Mouse (Mus musculus): Measurements from ENCODE around the gene Usp37. TPM values are rescaled to one million over a fixed set of nuclear protein-coding genes. Genes with fewer than 3 reads are reported as not detected.
"Not testable (repeated sequence)": the region's sequence is repeated elsewhere in the genome, so short reads cannot be mapped to it uniquely, and the experiment has no call there.

Gene Usp37
- polyA plus RNA-seq, 1 experiment from 2014 or later = 32.2 TPM

DNA sequence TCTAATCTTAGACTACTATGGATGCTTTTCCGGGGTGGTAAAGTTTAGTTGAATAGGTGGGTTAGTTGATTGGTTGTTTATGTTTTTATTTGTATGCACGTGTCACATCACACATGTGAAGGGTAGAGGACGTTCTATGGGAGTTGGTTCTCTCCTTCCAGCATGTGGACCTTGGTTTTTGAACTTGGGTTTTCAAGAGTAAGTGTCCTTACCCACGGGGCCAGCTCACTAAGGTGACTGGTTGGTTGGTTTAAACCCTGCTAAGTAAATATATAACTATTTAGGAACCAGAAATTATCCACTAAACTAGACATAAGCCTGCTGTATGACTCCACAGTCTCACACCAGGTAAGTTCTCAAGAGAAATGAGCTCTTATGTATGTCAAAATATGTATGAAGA is 19.3 kb downstream of the Usp37 start:
- Histone ChIP-seq H3K27me3 (no peaks in the 10 kb centered on the region), H3K4me2 (replicated peaks) (no peak overlapping the region), H3K9me3 (no peaks in the 10 kb centered on the region), H3K4me3 (no peak overlapping the region), H3K9ac (replicated peaks) (no peak overlapping the region), H3K4me1 (no peaks in the 10 kb centered on the region), H3K27ac (replicated peaks) (no peak overlapping the region), H3K36me3 (peaks cover 85% of the 10 kb centered on the region)
- 95% methylated on average over 4 of the region's 4 CpGs for WGBS
- ATAC-seq (replicated peaks) = no peak

DNA sequence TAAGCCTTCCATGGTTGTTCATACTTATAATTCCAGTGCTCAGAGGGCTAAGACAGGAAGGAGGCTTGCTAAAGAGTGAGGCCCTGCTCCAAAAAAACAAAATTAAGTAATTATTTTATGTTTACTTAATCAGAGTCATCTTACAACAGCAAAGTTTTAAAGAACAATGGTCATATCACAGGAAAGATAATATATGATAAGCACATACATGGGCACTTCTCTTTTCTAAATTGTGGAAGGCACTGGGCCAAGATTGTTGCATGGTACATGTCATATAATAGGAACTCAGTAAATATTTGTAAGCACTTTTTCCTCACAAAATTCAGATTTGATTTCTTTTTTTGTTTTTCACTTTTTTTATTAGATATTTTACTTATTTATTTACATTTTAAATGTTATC is 24.2 kb downstream of the Usp37 start:
- H3K4me2 ChIP-seq (replicated peaks) = no peak overlapping the region
- no peak overlapping the region for H3K9ac ChIP-seq (replicated peaks)
- H3K4me3 ChIP-seq = no peak overlapping the region
- H3K4me1 ChIP-seq = no peaks in the 10 kb centered on the region
- H3K9me3 ChIP-seq = no peaks in the 10 kb centered on the region
- no peak for ATAC-seq (replicated peaks)
- H3K27ac ChIP-seq (replicated peaks) = no peak overlapping the region
- no peaks in the 10 kb centered on the region for H3K27me3 ChIP-seq
- peaks cover 63% of the 10 kb centered on the region for H3K36me3 ChIP-seq

DNA sequence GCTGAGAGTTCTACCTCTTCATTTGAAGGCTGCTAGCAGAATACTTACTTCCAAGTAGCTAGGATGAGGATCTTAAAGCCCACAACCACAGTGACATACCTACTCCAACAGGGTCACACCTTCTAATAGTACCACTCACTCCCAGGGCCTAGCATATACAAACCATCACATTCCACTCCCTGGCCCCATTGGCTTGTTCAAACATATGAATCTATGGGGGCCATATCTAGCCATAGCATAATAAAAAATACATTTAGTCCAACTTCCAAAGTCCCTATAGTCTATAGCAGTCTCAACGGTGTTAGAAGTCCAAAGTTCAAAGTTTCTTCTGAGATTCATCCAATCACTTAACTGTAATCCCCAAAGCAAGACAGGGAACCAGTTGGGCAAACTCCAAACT is 31.1 kb downstream of the Usp37 start:
- Histone ChIP-seq H3K4me1 (peaks cover 18% of the 10 kb centered on the region), H3K36me3 (peaks cover 12% of the 10 kb centered on the region; the same call in 1 of the 2 replicates)
- not testable (repeated sequence) for H3K4me2 ChIP-seq (replicated peaks); ATAC-seq (replicated peaks); H3K4me3 ChIP-seq; H3K27ac ChIP-seq (replicated peaks); H3K9ac ChIP-seq (replicated peaks); H3K9me3 ChIP-seq; H3K27me3 ChIP-seq
- 85% methylated on average over 1 of the region's 1 CpGs for WGBS

DNA sequence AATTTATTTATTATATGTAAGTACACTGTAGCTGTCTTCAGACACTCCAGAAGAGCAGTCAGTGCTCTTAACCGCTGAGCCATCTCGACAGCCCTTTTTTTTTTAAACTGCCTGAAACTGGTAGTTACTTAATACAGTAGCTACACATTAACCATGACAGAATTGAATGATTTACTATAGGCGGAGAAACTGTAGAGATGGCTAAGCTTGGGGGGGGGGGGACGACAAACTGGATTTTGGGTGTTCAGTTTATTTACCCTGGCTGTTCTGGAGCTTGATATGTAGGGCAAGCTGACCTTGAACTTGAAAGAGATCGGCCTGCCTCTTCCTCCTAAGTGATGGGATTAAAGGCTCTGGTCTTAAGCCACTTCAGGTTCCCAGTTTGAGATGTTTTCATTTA is 32.8 kb downstream of the Usp37 start:
- H3K36me3 ChIP-seq = peaks cover 6% of the 10 kb centered on the region; the same call in 1 of the 2 replicates
- H3K4me3 ChIP-seq = no peak overlapping the region
- H3K27me3 ChIP-seq = no peaks in the 10 kb centered on the region
- ATAC-seq (replicated peaks) = no peak
- H3K4me2 ChIP-seq (replicated peaks) = no peak overlapping the region
- no peak overlapping the region for H3K27ac ChIP-seq (replicated peaks)
- H3K9me3 ChIP-seq = no peaks in the 10 kb centered on the region
- no peak overlapping the region for H3K9ac ChIP-seq (replicated peaks)
- 98% methylated on average over 5 of the region's 5 CpGs for WGBS
- H3K4me1 ChIP-seq = peaks cover 31% of the 10 kb centered on the region

DNA sequence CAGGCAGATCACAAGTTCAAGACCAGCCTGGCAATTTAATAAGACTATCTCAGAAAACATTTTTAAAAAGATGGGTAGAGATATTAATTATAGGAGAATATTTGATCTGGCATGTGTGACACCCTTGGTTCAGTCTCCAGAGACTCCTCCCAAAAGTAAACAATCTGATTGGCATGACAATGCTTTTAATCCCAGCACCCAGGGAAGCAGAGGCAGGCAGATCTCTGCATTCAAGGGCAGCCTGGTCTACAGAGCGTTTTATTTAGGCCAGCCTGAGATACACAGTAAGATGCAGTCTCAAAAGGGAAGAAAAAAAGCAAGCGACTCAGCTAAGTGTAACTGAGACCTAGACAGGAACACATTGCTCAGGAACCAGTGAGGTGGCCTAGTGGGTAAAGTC is 36.3 kb downstream of the Usp37 start:
- peak overlapping the region; percentile 56; the same call in 1 of the 2 replicates for H3K4me3 ChIP-seq
- peak overlapping the region; percentile 71 for H3K4me2 ChIP-seq (replicated peaks)
- no peak overlapping the region for H3K9ac ChIP-seq (replicated peaks)
- H3K27me3 ChIP-seq = no peaks in the 10 kb centered on the region
- no peak for ATAC-seq (replicated peaks)
- H3K9me3 ChIP-seq = no peaks in the 10 kb centered on the region
- no peaks in the 10 kb centered on the region for H3K36me3 ChIP-seq
- no peak overlapping the region for H3K27ac ChIP-seq (replicated peaks)
- peaks cover 43% of the 10 kb centered on the region for H3K4me1 ChIP-seq
- WGBS = 98% methylated on average over 2 of the region's 2 CpGs

DNA sequence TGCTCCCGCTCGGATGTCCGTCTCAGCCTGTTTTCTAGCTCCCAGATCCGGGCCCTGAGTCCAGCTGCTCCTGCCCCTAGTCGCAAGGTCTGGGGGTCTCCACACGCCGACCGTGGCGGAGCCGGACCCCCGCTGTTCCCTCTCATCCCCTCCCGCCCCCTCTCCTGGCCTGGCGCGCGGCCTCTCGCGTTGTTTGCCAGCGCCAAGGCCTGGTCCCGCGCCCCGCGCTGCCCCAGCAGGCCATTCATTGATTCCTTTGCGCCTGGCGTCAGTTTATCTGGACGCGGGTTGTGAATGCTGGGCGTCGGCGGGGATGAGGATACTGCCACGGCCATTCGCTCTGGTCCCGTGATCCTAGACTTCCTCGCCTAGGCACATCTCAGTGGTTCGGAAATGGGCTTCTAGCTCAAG is 37.6 kb downstream of the Usp37 start:
- Histone ChIP-seq H3K36me3 (no peaks in the 10 kb centered on the region), H3K4me1 (peaks cover 43% of the 10 kb centered on the region), H3K4me2 (replicated peaks) (peak overlapping the region; percentile 71), H3K27me3 (no peaks in the 10 kb centered on the region), H3K4me3 (peak overlapping the region; percentile 56), H3K27ac (replicated peaks) (peak overlapping the region; percentile 71), H3K9me3 (no peaks in the 10 kb centered on the region), H3K9ac (replicated peaks) (peak overlapping the region; percentile 79)
- under 1% methylated on average over 33 of the region's 34 CpGs for WGBS
- no peak; the same call in 1 of the 2 replicates for ATAC-seq (replicated peaks)

DNA sequence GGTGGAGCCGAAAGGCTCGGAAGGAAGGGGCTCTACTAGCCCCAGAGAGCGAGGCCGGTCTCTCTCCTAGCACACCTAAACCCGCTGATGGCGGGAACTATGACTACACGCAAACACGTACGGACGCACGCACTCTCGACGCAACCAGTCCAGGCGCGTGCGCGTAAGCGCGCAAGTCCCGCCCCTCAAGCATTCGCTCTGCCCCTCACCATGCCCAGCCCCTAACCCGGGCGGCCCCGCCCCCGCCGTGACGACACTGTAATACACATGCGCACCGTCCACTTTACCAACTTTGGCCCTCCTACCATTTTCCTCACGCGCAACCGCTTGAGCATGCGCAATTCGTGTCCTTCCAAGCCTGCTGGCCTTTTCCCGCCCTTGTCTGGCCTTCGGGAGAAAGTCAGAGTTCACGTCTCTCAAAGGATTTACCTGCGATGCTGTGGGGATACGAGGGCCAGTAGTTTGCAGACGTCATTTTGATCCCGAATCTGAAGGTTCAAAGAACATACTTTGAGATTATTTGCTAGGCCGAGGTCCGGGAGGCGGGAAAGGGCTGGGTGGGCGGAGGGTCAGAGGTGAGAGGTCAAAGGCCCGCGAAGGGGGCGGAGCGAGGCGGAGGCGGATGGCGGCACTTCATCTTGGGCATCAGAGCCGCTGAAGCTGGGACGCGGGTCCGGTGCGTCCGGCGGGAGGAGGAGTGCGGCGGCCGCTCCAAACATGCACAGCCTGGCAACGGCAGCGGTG is 38.2 kb downstream of the Usp37 start, which contains the start of gene Cnot9:
Gene Cnot9 (plus strand): TSS at position 338 of the 744 bp plus-strand sequence.
- peak within 1 kb of the TSS; percentile 56 for H3K4me3 ChIP-seq
- H3K27ac ChIP-seq (replicated peaks) = peak within 1 kb of the TSS; percentile 73
- no peaks in the 10 kb centered on the region for H3K36me3 ChIP-seq
- H3K4me2 ChIP-seq (replicated peaks) = peak within 1 kb of the TSS; percentile 81
- no peaks in the 10 kb centered on the region for H3K9me3 ChIP-seq
- H3K4me1 ChIP-seq = peaks cover 43% of the 10 kb centered on the region
- WGBS = under 1% methylated on average over 60 of the region's 64 CpGs
- peak; percentile 100 for ATAC-seq (replicated peaks)
- peak within 1 kb of the TSS; percentile 79 for H3K9ac ChIP-seq (replicated peaks)
- H3K27me3 ChIP-seq = no peaks in the 10 kb centered on the region

DNA sequence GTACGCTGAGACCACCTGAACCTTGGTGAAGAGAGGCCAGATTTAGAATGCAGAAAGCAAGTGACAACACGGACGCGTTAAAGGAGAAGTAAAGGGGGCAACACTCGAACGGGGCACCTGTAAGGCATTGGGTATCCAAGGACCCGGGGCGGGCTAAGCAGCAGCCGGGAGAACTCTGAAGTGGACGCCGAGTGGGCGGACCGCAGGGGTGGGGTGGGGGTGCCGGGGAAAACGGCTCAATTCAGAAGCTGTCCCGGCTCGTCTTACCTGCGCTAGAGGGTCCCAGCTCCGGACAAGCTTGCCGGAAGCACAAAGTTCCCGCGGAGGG is 38.7 kb downstream of the Usp37 start:
- Histone ChIP-seq H3K9ac (replicated peaks) (peak overlapping the region; percentile 72), H3K36me3 (no peaks in the 10 kb centered on the region), H3K27me3 (no peaks in the 10 kb centered on the region), H3K4me2 (replicated peaks) (peak overlapping the region; percentile 81), H3K9me3 (no peaks in the 10 kb centered on the region), H3K4me3 (peak overlapping the region; percentile 56), H3K27ac (replicated peaks) (peak overlapping the region; percentile 73), H3K4me1 (peaks cover 43% of the 10 kb centered on the region)
- no peak for ATAC-seq (replicated peaks)
- WGBS = 0% methylated on average over 22 of the region's 22 CpGs

DNA sequence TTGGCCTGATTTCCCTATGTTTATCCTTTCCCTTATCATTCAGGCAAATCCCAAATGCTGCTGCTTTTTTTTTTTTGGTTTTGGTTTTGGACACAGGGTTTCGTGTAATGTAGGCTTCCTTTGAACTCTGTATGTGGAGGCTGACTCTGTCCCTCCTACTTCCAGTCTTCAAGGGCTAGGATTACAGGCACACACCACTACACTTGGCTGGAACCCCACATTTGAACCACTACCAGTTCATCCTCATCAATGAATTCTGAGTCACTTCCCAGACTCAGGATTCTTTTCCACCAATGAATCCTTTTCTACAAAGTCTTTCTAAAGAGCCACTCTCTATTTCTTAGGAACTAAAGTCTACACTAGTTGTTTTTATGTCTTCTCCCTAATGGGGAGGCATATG is 43.0 kb downstream of the Usp37 start:
- H3K4me3 ChIP-seq = no peak overlapping the region
- no peak for ATAC-seq (replicated peaks)
- peaks cover 2% of the 10 kb centered on the region; the same call in 1 of the 2 replicates for H3K36me3 ChIP-seq
- WGBS = 91% methylated on average over 1 of the region's 1 CpGs
- H3K27me3 ChIP-seq = no peaks in the 10 kb centered on the region
- H3K9ac ChIP-seq (replicated peaks) = no peak overlapping the region
- peaks cover 12% of the 10 kb centered on the region for H3K4me1 ChIP-seq
- no peak overlapping the region for H3K4me2 ChIP-seq (replicated peaks)
- H3K9me3 ChIP-seq = no peaks in the 10 kb centered on the region
- H3K27ac ChIP-seq (replicated peaks) = no peak overlapping the region

DNA sequence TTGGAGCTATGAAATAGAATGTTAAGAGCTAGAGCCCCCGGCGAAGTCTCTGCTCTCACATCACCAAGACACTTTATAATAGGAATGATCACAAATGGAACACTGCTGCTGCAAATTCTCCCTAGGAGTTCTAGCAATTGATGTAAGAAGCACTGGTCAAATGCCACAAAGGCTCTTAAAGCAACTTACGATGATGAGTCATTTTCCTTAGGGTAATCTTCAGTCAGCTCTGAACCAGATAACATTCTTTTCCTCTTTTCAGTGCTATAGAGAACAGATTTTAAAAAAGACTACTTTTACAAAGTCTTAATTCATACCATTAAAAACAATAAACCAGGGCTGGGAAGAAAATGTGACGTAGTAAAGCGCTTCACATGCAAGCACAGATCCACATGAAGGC is 58.3 kb downstream of the Usp37 start:
- Histone ChIP-seq H3K4me3 (no peak overlapping the region), H3K9me3 (no peaks in the 10 kb centered on the region), H3K4me1 (no peaks in the 10 kb centered on the region), H3K27me3 (no peaks in the 10 kb centered on the region), H3K36me3 (peaks cover 81% of the 10 kb centered on the region), H3K4me2 (replicated peaks) (no peak overlapping the region), H3K27ac (replicated peaks) (no peak overlapping the region), H3K9ac (replicated peaks) (no peak overlapping the region)
- 93% methylated on average over 5 of the region's 5 CpGs for WGBS
- no peak for ATAC-seq (replicated peaks)

DNA sequence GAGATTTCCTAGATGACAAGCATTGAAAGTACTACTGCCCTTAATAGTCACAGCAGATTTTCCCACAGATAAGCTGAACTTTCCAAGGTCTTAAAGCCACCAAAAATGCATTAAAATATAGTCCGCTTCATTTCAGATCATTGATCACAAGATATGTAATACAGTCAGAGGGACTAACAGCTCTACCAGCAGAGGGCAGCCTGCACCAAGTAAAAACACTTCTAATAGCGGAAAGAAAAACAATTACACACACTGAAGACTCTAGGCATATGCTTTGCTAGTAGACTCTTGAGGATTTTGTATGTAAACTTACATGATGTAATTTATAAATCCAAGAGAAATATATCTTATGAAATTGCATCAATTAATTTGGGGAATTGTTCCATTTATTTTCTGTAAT is 83.8 kb downstream of the Usp37 start:
- 75% methylated on average over 2 of the region's 2 CpGs for WGBS
- Histone ChIP-seq H3K9me3 (no peaks in the 10 kb centered on the region), H3K9ac (replicated peaks) (no peak overlapping the region), H3K27me3 (no peaks in the 10 kb centered on the region), H3K4me1 (no peaks in the 10 kb centered on the region), H3K27ac (replicated peaks) (no peak overlapping the region), H3K4me3 (no peak overlapping the region), H3K4me2 (replicated peaks) (no peak overlapping the region), H3K36me3 (peaks cover 47% of the 10 kb centered on the region)
- no peak for ATAC-seq (replicated peaks)

DNA sequence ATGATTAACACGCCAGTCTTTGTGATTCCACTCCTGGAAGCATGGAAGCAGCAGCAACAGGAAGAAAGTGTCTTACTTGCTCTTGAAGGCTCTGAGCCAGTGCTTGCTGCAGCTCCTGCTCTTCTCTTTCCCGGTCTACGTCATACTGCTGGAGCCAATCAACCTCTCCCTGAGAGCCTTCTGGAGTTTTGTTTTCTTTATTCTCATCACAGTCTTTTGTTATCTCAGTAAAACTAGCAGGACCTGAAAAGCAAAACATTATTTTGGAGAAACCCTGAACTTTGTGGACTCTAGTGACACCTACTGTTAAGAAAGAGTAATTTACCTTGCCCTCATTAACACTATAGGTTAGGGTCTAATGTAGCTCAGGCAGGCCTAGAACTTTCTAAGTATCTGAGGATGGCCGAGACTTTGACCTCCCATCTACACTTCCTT is 91.5 kb downstream of the Usp37 start:
- ATAC-seq (replicated peaks) = 0 out of 2 replicates have a peak, but pooled peaks have one; percentile 55
- WGBS = 39% methylated on average over 4 of the region's 4 CpGs
- peaks cover 72% of the 10 kb centered on the region for H3K36me3 ChIP-seq

DNA sequence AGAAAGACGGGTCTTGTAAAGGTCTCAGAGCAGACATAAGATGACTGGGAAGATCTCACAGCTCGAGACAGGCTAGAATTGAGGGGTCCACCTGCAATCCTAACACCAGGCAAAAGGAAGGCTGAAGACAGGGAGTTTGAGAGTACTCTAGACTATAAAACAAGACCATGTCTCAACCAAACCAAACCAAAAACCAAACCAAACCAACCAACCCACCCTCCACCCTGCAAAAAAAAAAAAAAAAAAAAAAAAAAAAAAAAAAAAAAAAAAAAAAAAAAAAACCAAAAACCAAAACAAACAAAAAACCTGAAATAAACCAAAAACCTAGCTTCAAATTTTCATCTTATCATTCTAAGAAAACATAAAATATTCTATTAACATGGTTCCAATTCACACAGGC is 99.5 kb downstream of the Usp37 start:
- 87% methylated on average over 2 of the region's 2 CpGs for WGBS
- Histone ChIP-seq H3K27me3 (no peaks in the 10 kb centered on the region), H3K9ac (replicated peaks) (no peak overlapping the region), H3K4me2 (replicated peaks) (no peak overlapping the region), H3K4me3 (no peak overlapping the region), H3K27ac (replicated peaks) (no peak overlapping the region), H3K9me3 (no peaks in the 10 kb centered on the region), H3K36me3 (peaks cover 48% of the 10 kb centered on the region), H3K4me1 (no peaks in the 10 kb centered on the region)
- no peak for ATAC-seq (replicated peaks)

More for the DNA sequence above, 91.5 kb downstream of the Usp37 start:
- no peaks in the 10 kb centered on the region for H3K27me3 ChIP-seq
- H3K4me2 ChIP-seq (replicated peaks) = no peak overlapping the region
- H3K4me1 ChIP-seq = no peaks in the 10 kb centered on the region
- no peak overlapping the region for H3K9ac ChIP-seq (replicated peaks)
- no peaks in the 10 kb centered on the region for H3K9me3 ChIP-seq
- no peak overlapping the region for H3K4me3 ChIP-seq
- H3K27ac ChIP-seq (replicated peaks) = no peak overlapping the region

All from forebrain, embryonic 15.5 days (tissue).